Mouse (Mus musculus): ENCODE data around the gene Zfp444. TPM values are rescaled to one million over a fixed set of nuclear protein-coding genes. Genes with fewer than 3 reads are reported as not detected.

The Zfp444 gene
- total and polyA plus RNA-seq, 3 experiments, result 15.0 to 45.2 (median 29.3) TPM

DNA sequence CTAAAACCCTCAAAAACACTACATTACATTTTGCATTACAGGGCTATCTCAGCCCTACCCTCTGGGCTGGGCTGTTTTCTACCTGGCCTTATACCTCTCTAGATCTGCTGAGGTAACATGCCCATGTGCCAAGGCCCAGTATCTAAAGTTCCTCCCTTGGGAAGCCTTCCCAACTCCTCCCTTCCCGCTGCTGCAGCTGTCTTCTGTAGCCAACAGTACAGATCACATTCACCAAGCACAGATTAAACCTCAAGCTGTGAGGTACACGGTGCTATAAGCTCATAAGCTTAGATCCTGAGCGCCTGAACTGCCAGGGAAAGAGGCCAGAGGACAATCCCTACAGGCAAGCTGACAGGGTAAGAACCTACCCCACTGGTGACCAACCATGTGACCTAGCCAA is 20.0 kb upstream of the Zfp444 start:
- no peaks in the 10 kb centered on the region for H3K27me3 ChIP-seq (ENCODE audit: insufficient read depth, low read length)
- peaks cover 74% of the 10 kb centered on the region for H3K4me1 ChIP-seq (ENCODE audit: insufficient read depth, low read depth, low read length)
- ATAC-seq (ENCODE audit: extremely low read depth, insufficient number of reproducible peaks, low FRiP score, poor library complexity, severe bottlenecking), result no peak
- peaks cover 55% of the 10 kb centered on the region for H3K36me3 ChIP-seq (replicated peaks)
- H3K9me3 ChIP-seq (replicated peaks), result no peaks in the 10 kb centered on the region
- no peak for TF ChIP-seq CTCF (IDR thresholded peaks at IDR 0.05; ENCODE audit: low read depth, low read length)
- no peak for TF ChIP-seq GATA2 (IDR thresholded peaks at IDR 0.05; ENCODE audit: borderline replicate concordance, low read depth, low read length)
- no peak for TF ChIP-seq POLR2AphosphoS5 (IDR thresholded peaks at IDR 0.05; ENCODE audit: insufficient replicate concordance, low read depth, low read length)
- TF ChIP-seq TAL1 (conservative IDR thresholded peaks at IDR 0.05; ENCODE audit: low read depth, low read length), result no peak
- TF ChIP-seq GATA1 (IDR thresholded peaks at IDR 0.05; ENCODE audit: borderline replicate concordance, low read length), result no peak
- no peak for DNase-seq (ENCODE audit: low spot score)
- H3K4me3 ChIP-seq (ENCODE audit: low read depth, low read length), result no peak overlapping the region

DNA sequence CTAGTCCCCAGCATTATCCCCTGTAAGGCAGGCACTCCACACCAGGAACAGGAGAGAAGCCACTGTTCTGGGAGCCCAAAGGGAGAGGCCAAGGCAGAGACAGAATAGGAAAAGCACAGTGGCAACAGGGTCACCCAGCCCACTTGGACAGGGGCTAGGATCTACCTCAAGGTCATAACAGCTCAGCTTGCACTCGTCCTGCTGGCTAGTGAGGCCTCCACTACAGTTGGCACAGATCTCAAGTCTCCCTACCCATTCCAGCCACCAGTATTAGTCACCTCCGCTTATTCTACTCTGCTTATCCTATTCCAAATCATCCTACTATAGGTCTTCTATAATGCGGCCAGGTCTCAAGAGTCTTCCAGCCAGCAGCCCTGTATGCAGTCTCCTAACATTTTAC is 18.9 kb upstream of the Zfp444 start:
- H3K27me3 ChIP-seq (ENCODE audit: insufficient read depth, low read length), result no peaks in the 10 kb centered on the region
- DNase-seq (ENCODE audit: low spot score), result no peak
- no peaks in the 10 kb centered on the region for H3K9me3 ChIP-seq (replicated peaks)
- peaks cover 45% of the 10 kb centered on the region for H3K36me3 ChIP-seq (replicated peaks)
- peaks cover 74% of the 10 kb centered on the region for H3K4me1 ChIP-seq (ENCODE audit: insufficient read depth, low read depth, low read length)
- no peak for ATAC-seq (ENCODE audit: extremely low read depth, insufficient number of reproducible peaks, low FRiP score, poor library complexity, severe bottlenecking)
- H3K4me3 ChIP-seq (ENCODE audit: low read depth, low read length), result no peak overlapping the region
- TF ChIP-seq POLR2AphosphoS5 (IDR thresholded peaks at IDR 0.05; ENCODE audit: insufficient replicate concordance, low read depth, low read length), result no peak
- no peak for TF ChIP-seq TAL1 (conservative IDR thresholded peaks at IDR 0.05; ENCODE audit: low read depth, low read length)
- TF ChIP-seq GATA2 (IDR thresholded peaks at IDR 0.05; ENCODE audit: borderline replicate concordance, low read depth, low read length), result no peak
- no peak for TF ChIP-seq CTCF (IDR thresholded peaks at IDR 0.05; ENCODE audit: low read depth, low read length)
- TF ChIP-seq GATA1 (IDR thresholded peaks at IDR 0.05; ENCODE audit: borderline replicate concordance, low read length), result no peak

- ATAC-seq (ENCODE audit: extremely low read depth, insufficient number of reproducible peaks, low FRiP score, poor library complexity, severe bottlenecking), result no peak
- Histone ChIP-seq H3K4me1 (ENCODE audit: insufficient read depth, low read depth, low read length) (peaks cover 66% of the 10 kb centered on the region), H3K27me3 (ENCODE audit: insufficient read depth, low read length) (no peaks in the 10 kb centered on the region), H3K4me3 (ENCODE audit: low read depth, low read length) (peak overlapping the region; percentile 90; the same call in 1 of the 2 replicates), H3K36me3 (replicated peaks) (peaks cover 37% of the 10 kb centered on the region), H3K9me3 (replicated peaks) (no peaks in the 10 kb centered on the region)
- no peak for TF ChIP-seq TAL1 (conservative IDR thresholded peaks at IDR 0.05; ENCODE audit: low read depth, low read length)
- no peak for TF ChIP-seq GATA2 (IDR thresholded peaks at IDR 0.05; ENCODE audit: borderline replicate concordance, low read depth, low read length)
- no peak for TF ChIP-seq CTCF (IDR thresholded peaks at IDR 0.05; ENCODE audit: low read depth, low read length)
- no peak for TF ChIP-seq POLR2AphosphoS5 (IDR thresholded peaks at IDR 0.05; ENCODE audit: insufficient replicate concordance, low read depth, low read length)
- TF ChIP-seq GATA1 (IDR thresholded peaks at IDR 0.05; ENCODE audit: borderline replicate concordance, low read length), result no peak
- no peak for DNase-seq (ENCODE audit: low spot score)
Observed at GRCm38 (mm10) chr7:6154164-6154563, 17.9 kb upstream of the Zfp444 start.

GRCm38 (mm10) chr7:6155031-6155872 is 16.8 kb upstream of the Zfp444 start:
- Histone ChIP-seq H3K4me3 (ENCODE audit: low read depth, low read length) (peak overlapping the region; percentile 90), H3K4me1 (ENCODE audit: insufficient read depth, low read depth, low read length) (peaks cover 63% of the 10 kb centered on the region), H3K27me3 (ENCODE audit: insufficient read depth, low read length) (no peaks in the 10 kb centered on the region), H3K36me3 (replicated peaks) (peaks cover 37% of the 10 kb centered on the region), H3K9me3 (replicated peaks) (no peaks in the 10 kb centered on the region)
- peak; percentile 83 for DNase-seq (ENCODE audit: low spot score)
- no peak for ATAC-seq (ENCODE audit: extremely low read depth, insufficient number of reproducible peaks, low FRiP score, poor library complexity, severe bottlenecking)
- TF ChIP-seq GATA2 (IDR thresholded peaks at IDR 0.05; ENCODE audit: borderline replicate concordance, low read depth, low read length) (no peak), GATA1 (IDR thresholded peaks at IDR 0.05; ENCODE audit: borderline replicate concordance, low read length) (no peak), CTCF (IDR thresholded peaks at IDR 0.05; ENCODE audit: low read depth, low read length) (no peak), POLR2AphosphoS5 (IDR thresholded peaks at IDR 0.05; ENCODE audit: insufficient replicate concordance, low read depth, low read length) (no peak), TAL1 (conservative IDR thresholded peaks at IDR 0.05; ENCODE audit: low read depth, low read length) (no peak)

GRCm38 (mm10) chr7:6155901-6156411 is 16.1 kb upstream of the Zfp444 start, which contains the start of gene Zfp787:
Zfp787 (minus strand) TSS chr7:6155997.
- H3K4me1 ChIP-seq (ENCODE audit: insufficient read depth, low read depth, low read length), result peaks cover 59% of the 10 kb centered on the region
- ATAC-seq (ENCODE audit: extremely low read depth, insufficient number of reproducible peaks, low FRiP score, poor library complexity, severe bottlenecking) (peak; percentile 89), DNase-seq (ENCODE audit: low spot score) (peak; percentile 97)
- no peak for TF ChIP-seq TAL1 (conservative IDR thresholded peaks at IDR 0.05; ENCODE audit: low read depth, low read length)
- no peak for TF ChIP-seq POLR2AphosphoS5 (IDR thresholded peaks at IDR 0.05; ENCODE audit: insufficient replicate concordance, low read depth, low read length)
- no peak for TF ChIP-seq GATA2 (IDR thresholded peaks at IDR 0.05; ENCODE audit: borderline replicate concordance, low read depth, low read length)
- no peak for TF ChIP-seq GATA1 (IDR thresholded peaks at IDR 0.05; ENCODE audit: borderline replicate concordance, low read length)
- TF ChIP-seq CTCF (IDR thresholded peaks at IDR 0.05; ENCODE audit: low read depth, low read length), result no peak
- H3K36me3 ChIP-seq (replicated peaks), result peaks cover 31% of the 10 kb centered on the region
- H3K9me3 ChIP-seq (replicated peaks), result no peaks in the 10 kb centered on the region
- H3K4me3 ChIP-seq (ENCODE audit: low read depth, low read length), result peak within 1 kb of the TSS; percentile 90
- no peaks in the 10 kb centered on the region for H3K27me3 ChIP-seq (ENCODE audit: insufficient read depth, low read length)

DNA sequence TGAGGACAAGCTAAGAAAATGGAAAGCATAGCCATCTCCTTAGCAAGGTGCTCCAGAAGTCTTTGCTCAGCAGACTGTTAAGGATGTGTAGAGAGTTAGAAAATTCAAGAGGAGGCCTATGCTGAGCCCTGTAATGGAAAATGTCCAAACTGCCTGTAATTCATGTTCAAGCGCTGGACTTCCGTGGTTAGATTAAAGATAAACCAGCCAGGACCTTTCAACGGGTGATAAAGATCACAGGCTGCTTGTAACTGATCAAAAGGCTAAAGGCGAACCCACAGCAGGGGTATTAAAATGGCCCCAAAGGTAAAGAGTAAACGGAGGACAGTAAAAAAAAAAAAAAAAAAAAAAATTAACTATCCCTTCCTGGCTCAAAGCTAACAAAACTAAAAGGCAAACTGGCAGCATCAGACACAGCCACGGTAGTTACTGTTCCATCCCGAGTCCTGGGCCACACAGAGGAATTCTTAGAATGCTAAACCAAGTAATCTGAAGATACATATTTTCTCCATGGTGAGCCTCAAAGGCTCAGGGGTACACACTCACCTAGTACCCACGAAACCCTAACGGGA is 15.0 kb upstream of the Zfp444 start:
- peaks cover 21% of the 10 kb centered on the region for H3K36me3 ChIP-seq (replicated peaks)
- H3K9me3 ChIP-seq (replicated peaks), result no peaks in the 10 kb centered on the region
- peaks cover 49% of the 10 kb centered on the region for H3K4me1 ChIP-seq (ENCODE audit: insufficient read depth, low read depth, low read length)
- TF ChIP-seq POLR2AphosphoS5 (IDR thresholded peaks at IDR 0.05; ENCODE audit: insufficient replicate concordance, low read depth, low read length) (no peak), CTCF (IDR thresholded peaks at IDR 0.05; ENCODE audit: low read depth, low read length) (no peak), TAL1 (conservative IDR thresholded peaks at IDR 0.05; ENCODE audit: low read depth, low read length) (no peak), GATA2 (IDR thresholded peaks at IDR 0.05; ENCODE audit: borderline replicate concordance, low read depth, low read length) (no peak), GATA1 (IDR thresholded peaks at IDR 0.05; ENCODE audit: borderline replicate concordance, low read length) (no peak)
- H3K4me3 ChIP-seq (ENCODE audit: low read depth, low read length), result peak overlapping the region; percentile 90
- ATAC-seq (ENCODE audit: extremely low read depth, insufficient number of reproducible peaks, low FRiP score, poor library complexity, severe bottlenecking) (no peak), DNase-seq (ENCODE audit: low spot score) (no peak)
- no peaks in the 10 kb centered on the region for H3K27me3 ChIP-seq (ENCODE audit: insufficient read depth, low read length)
